Mouse (Mus musculus): Measurements from ENCODE around the gene Pigh.
A peak's percentile ranks its signal among the peaks of the same experiment; 100 is the strongest.

Pigh gene

GRCm38 (mm10) chr12:79066431-79066830 lies 23.0 kb downstream of the Pigh start:
- DNase-seq (ENCODE audit: low spot score) = no peak

- DNase-seq (ENCODE audit: low spot score) = no peak
These were observed 25.0 kb downstream of the Pigh start for GRCm38 (mm10) chr12:79064451-79064850.

- no peak for DNase-seq (ENCODE audit: low spot score)
These were observed 28.4 kb downstream of the Pigh start for GRCm38 (mm10) chr12:79060766-79061652.

GRCm38 (mm10) chr12:79060134-79060533 lies 29.3 kb downstream of the Pigh start:
- no peak for DNase-seq (ENCODE audit: low spot score)

- no peak for DNase-seq (ENCODE audit: low spot score)
These were observed 29.9 kb downstream of the Pigh start for GRCm38 (mm10) chr12:79059573-79059972.

- DNase-seq (ENCODE audit: low spot score) = no peak
These were observed 34.2 kb downstream of the Pigh start for GRCm38 (mm10) chr12:79055276-79055675.

GRCm38 (mm10) chr12:79052073-79052472 lies 37.4 kb downstream of the Pigh start:
- no peak for DNase-seq (ENCODE audit: low spot score)

- no peak for DNase-seq (ENCODE audit: low spot score)
These were observed 38.8 kb downstream of the Pigh start for GRCm38 (mm10) chr12:79050545-79051212.

GRCm38 (mm10) chr12:79049807-79050206 lies 39.6 kb downstream of the Pigh start:
- DNase-seq (ENCODE audit: low spot score) = no peak

GRCm38 (mm10) chr12:79048898-79049297 lies 40.6 kb downstream of the Pigh start:
- DNase-seq (ENCODE audit: low spot score) = no peak

- DNase-seq (ENCODE audit: low spot score) = no peak
These were observed 42.2 kb downstream of the Pigh start for GRCm38 (mm10) chr12:79047203-79047602.

- DNase-seq (ENCODE audit: low spot score) = no peak
These were observed 43.3 kb downstream of the Pigh start for GRCm38 (mm10) chr12:79046171-79046570.

- DNase-seq (ENCODE audit: low spot score) = no peak
These were observed 44.8 kb downstream of the Pigh start for GRCm38 (mm10) chr12:79044668-79045067.

GRCm38 (mm10) chr12:79041436-79041835 lies 48.0 kb downstream of the Pigh start:
- no peak for DNase-seq (ENCODE audit: low spot score)

- no peak for DNase-seq (ENCODE audit: low spot score)
These were observed 49.1 kb downstream of the Pigh start for GRCm38 (mm10) chr12:79040201-79040827.

GRCm38 (mm10) chr12:79039708-79040107 lies 49.7 kb downstream of the Pigh start:
- DNase-seq (ENCODE audit: low spot score) = no peak

- peak; percentile 37 for DNase-seq (ENCODE audit: low spot score)
These were observed 54.1 kb downstream of the Pigh start for GRCm38 (mm10) chr12:79035349-79035748.

- DNase-seq (ENCODE audit: low spot score) = no peak
These were observed 55.1 kb downstream of the Pigh start for GRCm38 (mm10) chr12:79034331-79034730.
